Mouse (Mus musculus): ENCODE measurements around the gene Agbl4. TPM values are rescaled to one million over a fixed set of nuclear protein-coding genes. Genes with fewer than 3 reads are reported as not detected.

Gene Agbl4
- polyA plus RNA-seq, 1 experiment from 2014 or later, result 0.30 TPM

DNA sequence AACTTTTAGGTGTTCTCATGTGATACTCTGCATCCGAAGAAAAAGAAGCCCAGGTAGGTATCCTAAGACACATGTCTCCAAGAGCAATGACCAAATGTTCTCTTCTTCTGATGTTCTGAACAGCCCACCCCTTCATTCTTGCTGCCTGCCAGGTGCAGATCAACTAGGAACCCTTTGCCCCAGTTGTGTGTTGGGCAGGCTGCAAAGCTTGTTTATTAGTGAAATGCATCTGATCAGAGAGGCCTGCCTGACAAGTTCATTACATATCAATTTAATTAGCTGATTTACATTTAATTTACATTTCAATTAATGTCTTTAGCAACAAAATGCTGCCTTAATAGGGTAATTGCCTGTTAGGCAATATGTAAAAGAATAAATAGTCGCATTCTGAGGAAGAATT lies 1288.5 kb downstream of the Agbl4 start:
- WGBS, result 83% methylated on average over 2 of the region's 2 CpGs
- Histone ChIP-seq H3K4me2 (replicated peaks; ENCODE audit: low read depth, low read length) (no peak overlapping the region), H3K36me3 (ENCODE audit: control insufficient read depth, insufficient read depth, low read length) (no peaks in the 10 kb centered on the region), H3K9me3 (ENCODE audit: control insufficient read depth, low read length) (no peaks in the 10 kb centered on the region), H3K27ac (ENCODE audit: low read depth, low read length) (no peak overlapping the region), H3K4me1 (ENCODE audit: control insufficient read depth, insufficient read depth, low read length) (no peaks in the 10 kb centered on the region), H3K27me3 (ENCODE audit: control insufficient read depth, insufficient read depth, low read length) (no peaks in the 10 kb centered on the region), H3K4me3 (ENCODE audit: low read length) (no peak overlapping the region), H3K9ac (ENCODE audit: low read depth, low read length) (no peak overlapping the region)
- ATAC-seq (ENCODE audit: low FRiP score, low TSS enrichment), result no peak

DNA sequence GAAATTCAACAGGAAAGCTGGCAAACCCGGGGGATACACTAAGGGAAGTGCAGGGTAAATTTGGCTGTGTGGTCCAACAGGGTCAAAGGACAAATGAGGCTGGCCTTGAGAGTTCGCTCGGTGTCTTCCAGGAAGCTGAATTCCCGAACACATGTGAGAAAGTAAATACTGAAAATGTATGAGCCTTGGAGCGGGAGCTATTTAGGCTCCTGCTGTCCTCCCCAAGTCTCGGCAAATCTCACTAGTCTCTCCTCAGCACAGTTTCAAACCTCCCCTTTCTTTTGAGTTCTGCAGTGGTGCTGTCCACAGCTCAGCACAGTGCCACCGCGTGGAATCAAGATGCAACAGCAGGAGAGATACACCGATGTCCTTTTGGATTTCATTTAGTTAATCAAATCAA lies 1289.5 kb downstream of the Agbl4 start:
- H3K4me3 ChIP-seq (ENCODE audit: low read length), result peak overlapping the region; percentile 9; the same call in 1 of the 2 replicates
- peak; percentile 84 for ATAC-seq (ENCODE audit: low FRiP score, low TSS enrichment)
- H3K4me1 ChIP-seq (ENCODE audit: control insufficient read depth, insufficient read depth, low read length), result no peaks in the 10 kb centered on the region
- H3K4me2 ChIP-seq (replicated peaks; ENCODE audit: low read depth, low read length), result peak overlapping the region; percentile 36; the same call in 1 of the 2 replicates
- H3K9me3 ChIP-seq (ENCODE audit: control insufficient read depth, low read length), result no peaks in the 10 kb centered on the region
- H3K36me3 ChIP-seq (ENCODE audit: control insufficient read depth, insufficient read depth, low read length), result no peaks in the 10 kb centered on the region
- H3K27ac ChIP-seq (ENCODE audit: low read depth, low read length), result no peak overlapping the region
- H3K27me3 ChIP-seq (ENCODE audit: control insufficient read depth, insufficient read depth, low read length), result no peaks in the 10 kb centered on the region
- no peak overlapping the region for H3K9ac ChIP-seq (ENCODE audit: low read depth, low read length)
- WGBS, result 5% methylated on average over 9 of the region's 9 CpGs

DNA sequence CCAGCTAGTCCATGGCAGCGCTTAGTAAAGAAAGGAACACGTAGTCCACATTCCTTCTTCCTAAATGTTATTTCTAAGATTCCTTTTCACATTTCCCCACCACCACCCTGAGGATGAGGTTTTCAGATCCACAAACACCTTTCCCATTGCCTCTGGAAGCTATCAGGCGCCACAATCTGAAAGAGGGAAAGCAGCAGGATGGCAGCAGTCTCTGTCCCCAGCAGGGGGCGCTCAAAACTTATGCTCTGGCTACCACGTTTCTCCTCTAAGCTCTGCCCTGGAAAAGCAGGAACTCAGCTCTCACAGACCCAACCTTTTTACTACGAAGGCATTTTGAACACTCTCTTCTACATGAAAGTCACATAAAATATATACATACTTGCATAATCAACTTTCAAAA lies 1290.2 kb downstream of the Agbl4 start:
- Histone ChIP-seq H3K36me3 (ENCODE audit: control insufficient read depth, insufficient read depth, low read length) (no peaks in the 10 kb centered on the region), H3K9me3 (ENCODE audit: control insufficient read depth, low read length) (no peaks in the 10 kb centered on the region), H3K4me2 (replicated peaks; ENCODE audit: low read depth, low read length) (peak overlapping the region; percentile 36), H3K4me1 (ENCODE audit: control insufficient read depth, insufficient read depth, low read length) (no peaks in the 10 kb centered on the region), H3K4me3 (ENCODE audit: low read length) (no peak overlapping the region; the same call in 1 of the 2 replicates), H3K27me3 (ENCODE audit: control insufficient read depth, insufficient read depth, low read length) (no peaks in the 10 kb centered on the region), H3K9ac (ENCODE audit: low read depth, low read length) (no peak overlapping the region), H3K27ac (ENCODE audit: low read depth, low read length) (no peak overlapping the region)
- ATAC-seq (ENCODE audit: low FRiP score, low TSS enrichment), result peak; percentile 86; the same call in 1 of the 2 replicates
- 14% methylated on average over 6 of the region's 6 CpGs for WGBS

DNA sequence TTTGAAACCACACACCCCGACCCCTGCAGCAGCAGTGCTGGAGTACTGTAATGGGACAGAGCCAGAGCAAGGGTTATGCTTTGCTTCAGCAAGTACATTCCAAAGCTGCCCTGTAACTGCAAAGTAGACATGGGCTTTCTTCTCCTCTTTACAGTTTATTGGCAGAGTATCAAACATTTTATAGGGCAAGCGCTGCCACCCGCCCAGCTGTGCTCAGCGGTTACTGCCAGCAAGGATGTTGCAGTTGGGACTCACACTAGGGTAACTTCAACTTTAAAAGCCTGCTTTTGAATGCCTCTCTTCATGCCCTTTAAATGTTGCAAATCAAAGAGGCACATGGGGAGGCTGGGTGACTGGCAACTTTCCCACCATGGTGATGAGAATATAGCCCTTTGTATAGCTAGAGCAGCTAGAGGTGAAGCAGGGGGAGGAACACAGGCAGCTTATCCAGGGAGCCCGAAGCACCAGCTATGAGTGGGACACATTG lies 1293.6 kb downstream of the Agbl4 start:
- no peak overlapping the region for H3K9ac ChIP-seq (ENCODE audit: low read depth, low read length)

DNA sequence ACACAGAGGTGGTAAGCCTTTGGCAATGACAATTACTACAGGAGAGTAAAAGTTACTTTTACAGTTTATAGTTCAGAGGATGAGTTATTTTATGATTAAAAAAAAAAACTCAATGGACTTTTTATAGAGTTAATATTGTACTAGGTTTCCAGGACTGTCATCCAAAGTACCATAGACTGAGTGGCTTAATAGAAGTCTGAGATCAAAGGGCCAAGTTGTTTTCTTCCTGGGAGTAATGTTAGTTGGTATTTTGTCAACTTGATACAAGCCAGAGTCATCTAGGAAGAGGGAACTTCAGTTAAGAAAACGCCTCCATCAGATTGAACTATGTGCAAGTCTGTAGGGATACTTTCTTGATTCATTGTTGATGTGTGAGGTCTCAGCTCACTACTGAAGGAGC lies 1303.9 kb downstream of the Agbl4 start:
- no peak overlapping the region for H3K4me3 ChIP-seq (ENCODE audit: low read length)
- no peak for ATAC-seq (ENCODE audit: low FRiP score, low TSS enrichment)

More for the DNA sequence above, 1293.6 kb downstream of the Agbl4 start:
- H3K4me3 ChIP-seq (ENCODE audit: low read length), result no peak overlapping the region
- 69% methylated on average over 5 of the region's 5 CpGs for WGBS
- no peak overlapping the region for H3K4me2 ChIP-seq (replicated peaks; ENCODE audit: low read depth, low read length)
- ATAC-seq (ENCODE audit: low FRiP score, low TSS enrichment), result no peak
- H3K4me1 ChIP-seq (ENCODE audit: control insufficient read depth, insufficient read depth, low read length), result no peaks in the 10 kb centered on the region
- no peaks in the 10 kb centered on the region for H3K9me3 ChIP-seq (ENCODE audit: control insufficient read depth, low read length)
- no peak overlapping the region for H3K27ac ChIP-seq (ENCODE audit: low read depth, low read length)
- no peaks in the 10 kb centered on the region for H3K27me3 ChIP-seq (ENCODE audit: control insufficient read depth, insufficient read depth, low read length)
- H3K36me3 ChIP-seq (ENCODE audit: control insufficient read depth, insufficient read depth, low read length), result no peaks in the 10 kb centered on the region

DNA sequence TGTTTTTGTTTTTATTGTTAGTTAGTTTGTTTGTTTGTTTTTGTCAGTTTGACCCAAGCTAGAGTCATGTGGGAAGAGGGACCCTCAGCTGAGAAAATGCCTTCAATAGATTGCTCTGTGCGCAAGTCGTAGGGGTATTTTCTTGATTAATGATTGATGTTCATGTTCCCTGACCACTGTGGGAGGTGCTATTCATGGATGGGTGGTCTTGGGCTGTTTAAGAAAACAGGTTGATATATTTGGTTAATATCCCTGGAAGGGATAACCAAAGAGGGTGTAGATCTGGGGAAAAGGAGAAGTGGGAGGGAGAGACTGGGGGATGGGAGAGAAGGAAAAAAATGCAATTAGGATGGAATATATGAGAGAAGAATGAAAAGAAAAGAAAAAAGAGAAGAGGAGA lies 1306.7 kb downstream of the Agbl4 start:
- ATAC-seq (ENCODE audit: low FRiP score, low TSS enrichment), result peak; percentile 81; the same call in 1 of the 2 replicates
- 27% methylated on average over 2 of the region's 2 CpGs for WGBS

More for the DNA sequence above, 1303.9 kb downstream of the Agbl4 start:
- Histone ChIP-seq H3K9me3 (ENCODE audit: control insufficient read depth, low read length) (no peaks in the 10 kb centered on the region), H3K4me2 (replicated peaks; ENCODE audit: low read depth, low read length) (no peak overlapping the region), H3K4me1 (ENCODE audit: control insufficient read depth, insufficient read depth, low read length) (no peaks in the 10 kb centered on the region; the same call in 1 of the 2 replicates), H3K27ac (ENCODE audit: low read depth, low read length) (no peak overlapping the region), H3K27me3 (ENCODE audit: control insufficient read depth, insufficient read depth, low read length) (no peaks in the 10 kb centered on the region), H3K36me3 (ENCODE audit: control insufficient read depth, insufficient read depth, low read length) (no peaks in the 10 kb centered on the region), H3K9ac (ENCODE audit: low read depth, low read length) (no peak overlapping the region)
- WGBS, result 67% methylated on average over 1 of the region's 1 CpGs

DNA sequence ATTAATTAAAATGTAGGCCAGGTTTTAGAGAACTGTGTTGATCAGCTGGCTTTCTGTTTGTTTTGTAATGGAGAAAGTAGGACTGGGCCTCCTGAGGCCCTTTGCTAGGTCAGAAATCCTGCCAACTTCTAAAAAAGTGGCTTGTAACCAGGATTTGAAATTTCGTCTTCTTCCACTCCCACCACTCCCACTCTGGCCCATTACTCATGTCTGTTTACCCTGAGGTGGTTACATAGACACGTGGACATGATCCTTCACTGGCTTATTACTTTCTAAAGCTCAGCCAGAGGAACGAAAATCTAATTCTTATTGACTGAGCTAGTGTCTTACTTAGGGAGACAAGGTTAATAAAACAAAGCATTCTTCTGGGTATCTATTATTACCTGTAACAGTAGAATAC lies 1307.5 kb downstream of the Agbl4 start:
- Histone ChIP-seq H3K9me3 (ENCODE audit: control insufficient read depth, low read length) (no peaks in the 10 kb centered on the region), H3K4me2 (replicated peaks; ENCODE audit: low read depth, low read length) (no peak overlapping the region), H3K9ac (ENCODE audit: low read depth, low read length) (no peak overlapping the region), H3K27me3 (ENCODE audit: control insufficient read depth, insufficient read depth, low read length) (no peaks in the 10 kb centered on the region), H3K4me1 (ENCODE audit: control insufficient read depth, insufficient read depth, low read length) (no peaks in the 10 kb centered on the region; the same call in 1 of the 2 replicates), H3K27ac (ENCODE audit: low read depth, low read length) (0 out of 2 replicates have a peak overlapping the region, but pooled peaks have one; percentile 19), H3K36me3 (ENCODE audit: control insufficient read depth, insufficient read depth, low read length) (no peaks in the 10 kb centered on the region), H3K4me3 (ENCODE audit: low read length) (no peak overlapping the region)
- 24% methylated on average over 3 of the region's 3 CpGs for WGBS
- peak; percentile 83 for ATAC-seq (ENCODE audit: low FRiP score, low TSS enrichment)

More for the DNA sequence above, 1306.7 kb downstream of the Agbl4 start:
- no peak overlapping the region for H3K4me3 ChIP-seq (ENCODE audit: low read length)
- H3K9me3 ChIP-seq (ENCODE audit: control insufficient read depth, low read length), result no peaks in the 10 kb centered on the region
- no peaks in the 10 kb centered on the region; the same call in 1 of the 2 replicates for H3K4me1 ChIP-seq (ENCODE audit: control insufficient read depth, insufficient read depth, low read length)
- H3K36me3 ChIP-seq (ENCODE audit: control insufficient read depth, insufficient read depth, low read length), result no peaks in the 10 kb centered on the region
- no peak overlapping the region for H3K27ac ChIP-seq (ENCODE audit: low read depth, low read length)
- no peak overlapping the region for H3K9ac ChIP-seq (ENCODE audit: low read depth, low read length)
- H3K27me3 ChIP-seq (ENCODE audit: control insufficient read depth, insufficient read depth, low read length), result no peaks in the 10 kb centered on the region
- no peak overlapping the region for H3K4me2 ChIP-seq (replicated peaks; ENCODE audit: low read depth, low read length)

Other genes starting within 250 kb of the Agbl4 start
- gene Elavl4, start 45.8 kb upstream of the Agbl4 start, polyA plus RNA-seq (2014; fragmentation: Nextera tagmentation; extraction: Ambion mirVana), result 14.7 and 17.4 TPM in 2 replicates

All from kidney, embryonic 14.5 days (tissue).